8 mouse cellular contexts compared by ENCODE assay signal in genomic region chr17:93141125-93141524, GRCm38 (mm10). TPM values are rescaled to one million over a fixed set of nuclear protein-coding genes. Genes with fewer than 3 reads are reported as not detected.
A peak's percentile ranks its signal among the peaks of the same experiment; 100 is the strongest.
DNase-seq lines count a peak whose midpoint lies in the region; ATAC-seq lines count a peak whose summit lies in the region.

No protein-coding gene starts in this region.

- DNase-seq in urinary bladder, postnatal 14 days (ENCODE audit: low spot score) = peak; percentile 4
- DNase-seq in urinary bladder, adult 2 months (ENCODE audit: low spot score) = no peak
- peak; percentile 18 to 33 for DNase-seq in cerebellum, postnatal 36 days
- peak; percentile 37 to 58 for DNase-seq in left cerebral cortex, postnatal 36 days (ENCODE audit: low spot score in 2 of 2)
- peak; percentile 68 for DNase-seq in right cerebral cortex, postnatal 25 days
- DNase-seq in B cell, adult 2 months = no peak
- DNase-seq in lung, postnatal 4 days = no peak

- peak; percentile 56 to 58; a peak in 2 of 4 replicates for ATAC-seq in hematopoietic stem cell, adult 5-6 weeks (replicated peaks in 1 of 2; ENCODE audit: insufficient read depth in 1 of 2, low FRiP score in 2 of 2, low TSS enrichment in 1 of 2, low read depth in 1 of 2, poor library complexity in 2 of 2, severe bottlenecking in 2 of 2)

- intact Hi-C loops in left cerebral cortex, postnatal 36 days (cut with DNase I) = no loop called here

RNA-seq across cellular contexts. Expression of gene Adcyap1, which starts 57.7 kb away (rescaled TPM):
- not detected in 2 replicates for polyA plus RNA-seq in urinary bladder, adult 2 months (2012; rRNA removed)
- total RNA-seq in hematopoietic stem cell, adult 5-6 weeks (2017) = not detected in 2 replicates
- total RNA-seq in left cerebral cortex, postnatal 36 days (2021) = 10 to 100 TPM; 32.7 to 44.1 TPM

Comparison
In these comparisons a context has a peak if more than half of its experiments do, and no peak if none do; other contexts are left out.
1. DNase-seq: peak in urinary bladder, postnatal 14 days (single experiment), cerebellum, postnatal 36 days (2 of 2), left cerebral cortex, postnatal 36 days (2 of 2) and right cerebral cortex, postnatal 25 days (single experiment); none in urinary bladder, adult 2 months (single experiment), B cell, adult 2 months (0 of 2) and lung, postnatal 4 days (0 of 2).
2. RNA of gene Adcyap1, which starts 57.7 kb away (total RNA-seq): 32.7 to 44.1 TPM in left cerebral cortex, postnatal 36 days; not detected in hematopoietic stem cell, adult 5-6 weeks; every median in the first group is over 10 times any median in the second.